Mouse (Mus musculus) embryo, embryonic 9.5 days (tissue): Measurements from ENCODE around the gene Esp8.
"Not testable (repeated sequence)": the region's sequence is repeated elsewhere in the genome, so short reads cannot be mapped to it uniquely, and the experiment has no call there.

ENCODE experiments used
- DNase-seq: peaks from one replicate; pipeline ENCODE4 v3.0.0-alpha.2; 2017; ENCODE audit errors: extremely low spot score

Esp8 gene

DNA sequence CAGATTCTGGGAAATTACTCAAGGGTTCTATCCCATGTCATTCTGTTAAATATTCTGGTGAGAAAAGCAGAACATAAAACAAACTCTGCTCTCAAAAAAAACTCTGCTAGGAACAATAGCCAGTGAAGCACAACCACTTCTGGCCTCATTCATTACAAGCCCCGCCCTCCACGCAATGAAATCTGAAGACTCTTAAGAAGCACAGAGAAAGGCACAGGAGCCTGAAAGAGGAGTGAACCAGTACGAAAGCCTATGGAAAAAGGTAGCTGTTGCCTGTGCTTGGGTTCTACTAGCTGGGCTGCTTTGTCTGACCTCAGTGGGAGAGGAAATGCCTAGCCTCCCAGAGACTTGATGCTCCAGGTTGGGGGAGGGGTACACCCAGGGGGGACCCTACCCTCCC, at the start of gene Esp8:
Esp8 (plus strand) TSS at position 205 of the 400 bp plus-strand sequence.
- DNase-seq = no peak

DNA sequence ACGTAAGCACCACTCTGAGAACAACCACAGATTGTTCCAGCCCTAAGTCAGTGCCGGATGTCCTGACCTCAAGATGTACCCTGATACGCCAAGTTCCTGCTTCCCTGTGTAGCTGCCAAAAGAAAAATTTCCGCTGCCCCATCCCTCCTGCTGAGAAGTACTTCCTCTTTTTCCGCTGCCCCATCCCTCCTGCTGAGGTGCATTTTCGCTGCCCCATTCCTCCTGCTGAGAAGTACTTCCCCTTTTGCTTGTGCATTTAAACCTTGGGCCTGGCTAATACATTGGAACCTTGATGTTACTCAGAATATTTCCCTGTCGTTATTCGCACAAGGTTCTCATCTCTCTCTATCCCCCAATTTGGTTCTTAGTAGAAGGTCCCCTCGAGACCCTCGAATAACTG, 36.3 kb upstream of the Esp8 start:
- DNase-seq = not testable (repeated sequence)

- DNase-seq = not testable (repeated sequence)
Observed at GRCm38 (mm10) chr17:40495468-40496185, 24.2 kb upstream of the Esp8 start.

GRCm38 (mm10) chr17:40529813-40530212, 10.0 kb downstream of the Esp8 start:
- DNase-seq = no peak

DNA sequence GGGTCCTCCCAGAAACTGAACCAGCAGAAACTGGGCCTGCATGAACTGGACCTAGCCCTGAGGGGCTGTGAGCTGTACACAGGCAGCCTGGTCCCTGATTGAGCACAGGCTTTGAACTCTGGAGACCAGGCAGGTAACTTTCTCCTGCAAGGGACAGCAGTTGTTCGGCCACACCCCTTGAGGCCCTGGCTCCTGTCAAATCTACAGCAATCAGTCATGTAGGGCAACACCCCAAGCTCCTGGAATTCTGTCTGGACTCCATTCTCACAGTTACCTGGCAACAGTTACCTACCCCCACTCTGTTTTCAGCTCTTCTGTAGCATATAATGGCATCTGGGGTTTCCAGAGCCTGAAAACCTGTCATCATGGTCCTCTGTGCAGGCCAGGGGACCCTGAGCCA, 11.3 kb downstream of the Esp8 start:
- DNase-seq = no peak

GRCm38 (mm10) chr17:40547005-40547404, 27.2 kb downstream of the Esp8 start:
- not testable (repeated sequence) for DNase-seq

DNA sequence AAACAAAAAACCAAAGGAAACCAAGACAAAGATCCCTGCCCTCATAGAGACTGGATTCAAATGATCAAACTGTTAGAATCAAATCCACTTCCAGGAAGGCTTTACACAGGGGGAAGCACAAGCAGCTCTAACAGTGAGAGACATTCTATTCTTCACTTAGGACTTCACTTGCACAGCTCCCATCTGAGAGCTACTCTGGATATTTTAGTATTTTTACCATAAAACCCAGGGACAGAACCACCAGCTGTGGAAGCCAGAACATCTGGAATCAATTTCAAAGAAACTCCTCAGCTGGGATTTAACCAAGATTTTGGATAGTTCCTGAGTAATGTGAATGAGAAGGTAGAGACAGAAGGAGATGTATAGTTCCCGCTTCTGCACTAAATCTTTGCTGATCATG, 33.6 kb downstream of the Esp8 start:
- no peak for DNase-seq

DNA sequence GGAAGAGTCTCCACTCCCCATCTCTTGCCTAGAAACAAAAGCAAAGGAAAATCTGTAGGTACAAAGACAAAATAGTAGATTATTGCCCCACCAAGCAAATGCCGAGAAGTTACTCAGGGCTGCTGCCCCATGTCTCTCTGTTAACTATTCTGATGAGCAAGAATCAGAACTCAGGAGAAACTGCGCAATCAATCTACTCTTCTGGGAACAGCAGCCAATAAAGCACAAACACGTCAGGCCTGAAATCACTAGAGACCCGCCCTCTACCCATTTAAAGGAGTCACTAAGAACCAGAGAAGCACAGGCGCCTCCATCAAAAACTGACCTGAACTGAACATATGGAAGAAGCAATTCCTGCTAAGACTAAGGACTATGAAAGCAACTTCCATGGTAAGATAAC, 41.4 kb downstream of the Esp8 start, which contains the start of gene Esp6:
Esp6 (plus strand) TSS at position 301 of the 400 bp plus-strand sequence.
- DNase-seq = no peak
